Mouse (Mus musculus) frontal cortex, adult 2 months (tissue): ENCODE data around the gene Adamtsl2. TPM values are rescaled to one million over a fixed set of nuclear protein-coding genes. Genes with fewer than 3 reads are reported as not detected.

Source experiments
- polyA plus RNA-seq: library from polyadenylated mRNA; depleted of rRNA; stranded (reverse); fragments of >200 nt; gene quantifications from 2 replicates; pipeline ENCODE4 v1.2.3, GENCODE M21; 2012; rRNA removed

Adamtsl2 gene
- polyA plus RNA-seq, 1 experiment = 42.6 TPM

Other genes starting within 250 kb of the Adamtsl2 start
- not detected in 2 replicates for gene Abo, start 214.4 kb upstream of the Adamtsl2 start, polyA plus RNA-seq
- 20.2 and 20.8 TPM in 2 replicates for gene Surf6, start 176.5 kb upstream of the Adamtsl2 start, polyA plus RNA-seq
- 51.7 and 53.9 TPM in 2 replicates for gene Med22, start 168.7 kb upstream of the Adamtsl2 start, polyA plus RNA-seq
- 705 and 741 TPM in 2 replicates for gene Rpl7a, start 168.6 kb upstream of the Adamtsl2 start, polyA plus RNA-seq
- 54.6 and 58.2 TPM in 2 replicates for gene Surf2, start 163.0 kb upstream of the Adamtsl2 start, polyA plus RNA-seq
- 128 and 129 TPM in 2 replicates for gene Surf1, start 162.8 kb upstream of the Adamtsl2 start, polyA plus RNA-seq
- gene Surf4, start 145.5 kb upstream of the Adamtsl2 start, polyA plus RNA-seq = 55.7 and 60.3 TPM in 2 replicates
- 0.29 and 0.32 TPM in 2 replicates for gene Stkld1, start 145.3 kb upstream of the Adamtsl2 start, polyA plus RNA-seq
- 69.6 and 71.2 TPM in 2 replicates for gene Rexo4, start 115.0 kb upstream of the Adamtsl2 start, polyA plus RNA-seq
- 3.5 TPM in 2 replicates for gene Adamts13, start 106.0 kb upstream of the Adamtsl2 start, polyA plus RNA-seq
- 63.3 and 64.0 TPM in 2 replicates for gene Cacfd1, start 69.5 kb upstream of the Adamtsl2 start, polyA plus RNA-seq
- 35.2 and 39.0 TPM in 2 replicates for gene Slc2a6, start 51.4 kb upstream of the Adamtsl2 start, polyA plus RNA-seq
- 0.65 and 0.74 TPM in 2 replicates for gene Mymk, start 7.2 kb upstream of the Adamtsl2 start, polyA plus RNA-seq
- gene Fam163b, start 63.1 kb downstream of the Adamtsl2 start, polyA plus RNA-seq = 213 and 219 TPM in 2 replicates
- 0.40 and 0.50 TPM in 2 replicates for gene Dbh, start 85.9 kb downstream of the Adamtsl2 start, polyA plus RNA-seq
- 9.2 and 13.7 TPM in 2 replicates for gene Sardh, start 169.0 kb downstream of the Adamtsl2 start, polyA plus RNA-seq